Mouse (Mus musculus): ENCODE measurements around the gene Pfn4.

- TF ChIP-seq CTCF (IDR thresholded peaks at IDR 0.05; ENCODE audit: extremely low read depth, insufficient read depth, low read length) (no peak), POLR2A (IDR thresholded peaks at IDR 0.05; ENCODE audit: extremely low read depth, insufficient read depth, low read length) (no peak)
Observed at GRCm38 (mm10) chr12:4811705-4812104, 42.9 kb downstream of the Pfn4 start.
